Mouse (Mus musculus): ENCODE data around the gene Gm42878.

The Gm42878 gene

GRCm38 (mm10) chr5:121544910-121545792 lies at the start of gene Gm42878, which contains the start of gene Adam1a:
TSS of gene Gm42878 (minus strand) at chr5:121545482.
TSS of gene Adam1a (minus strand) at chr5:121545482.
- peak; percentile 50 to 69 for DNase-seq

- DNase-seq: no peak
Measured at GRCm38 (mm10) chr5:121594714-121595313, 49.5 kb upstream of the Gm42878 start.

GRCm38 (mm10) chr5:121593451-121594401 lies 48.4 kb upstream of the Gm42878 start, which contains the start of gene Aldh2:
TSS of gene Aldh2 (minus strand) at chr5:121593824.
- DNase-seq: peak; percentile 90 to 95

GRCm38 (mm10) chr5:121592816-121593407 lies 47.6 kb upstream of the Gm42878 start:
- peak in 1 of 2 experiments; percentile 66 for DNase-seq

GRCm38 (mm10) chr5:121592064-121592815 lies 47.0 kb upstream of the Gm42878 start:
- peak in 1 of 2 experiments; percentile 23 for DNase-seq

- peak in 1 of 2 experiments; percentile 23 for DNase-seq
Measured at GRCm38 (mm10) chr5:121591417-121592063, 46.3 kb upstream of the Gm42878 start.

- no peak for DNase-seq
Measured at GRCm38 (mm10) chr5:121589928-121590327, 44.6 kb upstream of the Gm42878 start.

GRCm38 (mm10) chr5:121586400-121587039 lies 41.2 kb upstream of the Gm42878 start:
- DNase-seq: peak in 1 of 2 experiments; percentile 49

DNA sequence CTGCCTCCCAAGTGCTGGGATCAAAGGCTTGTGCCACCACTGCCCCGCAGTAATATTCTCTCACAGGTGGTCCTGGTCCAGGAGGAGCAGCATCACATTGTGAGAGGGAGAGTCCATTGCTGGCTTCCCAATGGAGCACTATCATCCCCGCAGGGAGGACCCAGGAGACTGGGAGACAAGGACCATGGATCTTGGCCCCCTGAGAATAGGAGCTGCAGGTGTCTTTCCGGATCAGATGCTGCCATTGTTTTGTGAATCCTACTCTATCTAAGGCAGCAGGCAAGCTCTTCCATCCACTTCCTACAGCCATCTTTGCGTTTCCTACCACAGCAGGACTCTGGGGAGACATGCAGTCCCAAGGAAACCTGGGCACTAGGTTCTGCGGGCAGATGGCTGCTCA lies 40.4 kb upstream of the Gm42878 start:
- no peak for DNase-seq

DNA sequence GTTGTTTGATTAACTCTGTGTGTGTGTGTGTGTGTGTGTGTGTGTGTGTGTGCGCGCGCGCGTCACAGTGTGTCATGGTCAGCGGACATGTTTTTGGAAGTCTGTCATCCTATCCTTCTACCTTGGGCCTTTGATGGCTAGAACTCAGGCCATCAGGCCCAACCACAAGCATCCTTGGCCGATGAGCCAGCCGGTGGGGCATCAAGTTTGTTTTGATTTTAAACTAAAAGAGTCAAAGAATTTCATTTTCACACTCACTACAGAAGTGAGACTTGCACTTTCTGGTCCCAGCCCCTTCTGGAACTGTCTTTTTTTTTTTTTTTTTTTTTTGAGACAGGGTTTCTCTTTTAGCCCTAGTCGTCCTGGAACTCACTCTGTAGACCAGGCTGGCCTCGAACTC lies 39.7 kb upstream of the Gm42878 start:
- DNase-seq: no peak

DNA sequence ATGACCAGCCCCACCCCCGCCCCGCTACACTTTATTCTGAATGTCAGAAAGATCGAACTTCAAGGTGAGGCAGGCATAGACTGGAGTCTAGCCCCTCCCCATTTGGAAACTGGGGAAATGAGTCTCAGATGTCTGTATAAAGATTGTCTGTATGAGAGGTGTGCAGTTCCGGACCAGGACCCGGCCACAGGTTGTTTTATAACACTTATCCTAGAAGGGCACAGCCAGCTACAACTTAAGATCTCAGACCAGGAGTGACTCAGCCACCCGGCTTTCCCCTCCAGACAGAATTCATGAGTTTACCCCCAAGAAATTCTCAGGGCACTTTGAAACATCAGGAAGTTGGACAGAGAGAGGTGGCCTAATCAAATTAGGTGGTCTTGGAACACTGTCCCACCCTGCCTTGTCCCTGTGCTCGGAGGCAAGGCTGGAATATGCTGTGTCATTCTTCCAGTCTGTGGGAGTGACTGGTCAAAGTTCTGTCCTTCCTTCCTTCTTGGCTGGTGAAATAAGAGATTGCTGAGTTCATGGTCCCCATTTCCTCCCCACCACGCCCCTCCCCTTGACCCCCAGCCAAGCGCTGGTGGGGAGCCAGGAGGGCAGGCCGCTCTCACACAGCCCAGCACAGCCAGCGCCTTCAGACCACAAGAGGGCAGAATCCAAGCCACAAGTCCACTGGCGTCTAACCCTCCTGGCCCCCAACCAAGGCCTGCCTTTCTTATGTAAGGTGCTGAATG lies 38.7 kb upstream of the Gm42878 start:
- DNase-seq: peak; percentile 91 to 94

- DNase-seq: no peak
Measured at GRCm38 (mm10) chr5:121581945-121582344, 36.7 kb upstream of the Gm42878 start.

- DNase-seq: no peak
Measured at GRCm38 (mm10) chr5:121576927-121577488, 31.7 kb upstream of the Gm42878 start.

- DNase-seq: no peak
Measured at GRCm38 (mm10) chr5:121575867-121576266, 30.6 kb upstream of the Gm42878 start.

DNA sequence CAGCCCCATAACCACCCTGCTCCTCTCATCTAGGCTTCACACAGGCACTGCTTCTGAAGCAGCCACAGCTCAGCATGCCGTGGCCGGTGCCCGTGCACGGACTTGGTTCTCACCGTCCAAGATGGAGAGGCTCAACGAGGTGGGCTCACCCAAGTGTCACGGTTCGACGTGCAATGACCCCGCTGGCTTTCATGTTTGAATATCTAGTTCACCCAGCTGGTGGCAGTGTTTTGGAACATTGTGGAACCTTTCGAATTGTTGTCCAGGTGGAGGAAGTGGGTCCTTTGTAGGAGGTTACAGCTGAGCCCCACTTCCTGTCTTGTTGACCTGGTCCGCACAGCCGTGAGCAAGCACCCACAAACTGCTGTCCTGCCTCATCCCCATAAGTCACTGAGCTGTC lies 28.9 kb upstream of the Gm42878 start:
- DNase-seq: no peak

GRCm38 (mm10) chr5:121570787-121571186 lies 25.5 kb upstream of the Gm42878 start:
- DNase-seq: no peak

- no peak for DNase-seq
Measured at GRCm38 (mm10) chr5:121569881-121570420, 24.7 kb upstream of the Gm42878 start.

DNA sequence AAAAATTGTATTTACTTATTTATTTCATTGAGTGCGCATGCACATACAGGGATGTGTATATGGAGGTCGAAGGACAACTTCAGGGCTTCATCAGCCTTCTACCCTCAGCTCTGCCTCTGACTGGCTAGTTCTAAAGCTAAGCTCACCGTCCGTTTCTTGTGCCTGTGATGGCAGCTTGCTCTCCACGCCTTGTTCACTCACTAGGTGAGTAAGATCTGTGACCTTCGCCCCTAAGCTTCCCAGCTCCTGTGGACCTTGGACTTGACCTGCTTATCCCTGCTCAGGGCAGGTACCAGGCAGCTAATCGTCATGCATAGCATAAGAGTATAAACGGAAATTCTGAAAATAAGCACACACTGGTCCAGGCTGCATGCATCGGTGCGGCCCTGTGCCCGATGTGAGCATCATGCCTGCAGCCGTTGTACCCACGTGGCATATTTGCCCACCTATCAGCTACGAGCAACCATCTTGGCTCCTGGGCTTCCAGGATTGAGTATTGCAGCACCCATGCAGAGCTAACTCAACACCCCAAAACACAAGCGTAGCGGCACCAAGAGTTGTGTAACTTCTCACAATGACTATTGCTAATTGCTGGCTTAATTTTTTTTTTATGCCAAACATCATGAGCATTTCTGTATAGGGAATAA lies 20.9 kb upstream of the Gm42878 start:
- peak in 1 of 2 experiments; percentile 34 for DNase-seq

Data from kidney, postnatal 4 days (tissue).